10 mouse cellular contexts compared by ENCODE assay signal in genomic region chr11:119545281-119545680, GRCm38 (mm10). TPM values are rescaled to one million over a fixed set of nuclear protein-coding genes. Genes with fewer than 3 reads are reported as not detected.
DNase-seq lines count a peak whose midpoint lies in the region; ATAC-seq and TF ChIP-seq lines count a peak whose summit lies in the region.
"Had no signal": no experiment of that assay in that cellular context is flagged by ENCODE, and none has a peak within 500 bp of the region (broad histone marks: within the 10 kb centered on the region; RNA-seq: fewer than 3 reads in every experiment).

No protein-coding gene starts in this region.

- H3K9ac ChIP-seq in limb, embryonic 14.5 days (ENCODE audit: low read depth, low read length, severe bottlenecking): no peak overlapping the region
- H3K9ac ChIP-seq in forebrain, postnatal 0 days: no peak overlapping the region; the same call in 1 of the 2 replicates
- no peak overlapping the region for H3K9ac ChIP-seq in midbrain, embryonic 12.5 days (replicated peaks)

- TF ChIP-seq POLR2A in limb, embryonic 14.5 days (IDR thresholded peaks at IDR 0.05; ENCODE audit: borderline replicate concordance, extremely low read depth, insufficient read depth, insufficient read length): no peak
- no peak for TF ChIP-seq POLR2A in olfactory bulb, adult 2 months (IDR thresholded peaks at IDR 0.05; ENCODE audit: insufficient read depth, low read depth, low read length)

- no peak for ATAC-seq in limb, embryonic 14.5 days (ENCODE audit: low FRiP score, low read depth)
- no peak for ATAC-seq in forebrain, postnatal 0 days
- ATAC-seq in midbrain, embryonic 12.5 days (ENCODE audit: low FRiP score, low read depth): no peak

- no peaks in the 10 kb centered on the region for H3K9me3 ChIP-seq in limb, embryonic 14.5 days (ENCODE audit: control insufficient read depth, low read length)
- H3K9me3 ChIP-seq in limb, embryonic 10.5 days (replicated peaks): no peaks in the 10 kb centered on the region
- H3K9me3 ChIP-seq in forebrain, postnatal 0 days (ENCODE audit: low read length): no peaks in the 10 kb centered on the region
- no peaks in the 10 kb centered on the region for H3K9me3 ChIP-seq in midbrain, embryonic 12.5 days

- H3K4me2 ChIP-seq in limb, embryonic 14.5 days (replicated peaks; ENCODE audit: low read depth, low read length, severe bottlenecking): no peak overlapping the region
- H3K4me2 ChIP-seq in forebrain, postnatal 0 days (ENCODE audit: low read depth): peak overlapping the region; percentile 99
- H3K4me2 ChIP-seq in midbrain, embryonic 12.5 days (replicated peaks): peak overlapping the region; percentile 97
- H3K4me2 ChIP-seq: liver, embryonic 11.5 days had no signal

- WGBS in limb, embryonic 14.5 days: 35% methylated on average over 3 of the region's 3 CpGs
- 51% methylated on average over 3 of the region's 3 CpGs for WGBS in limb, embryonic 10.5 days
- WGBS in forebrain, postnatal 0 days: 61% methylated on average over 3 of the region's 3 CpGs
- 54% methylated on average over 3 of the region's 3 CpGs for WGBS in midbrain, embryonic 12.5 days
- WGBS in olfactory bulb, adult 2 months: 81% methylated on average over 3 of the region's 3 CpGs

- no peak overlapping the region for H3K27ac ChIP-seq in limb, embryonic 14.5 days (replicated peaks; ENCODE audit: low read depth, low read length)
- H3K27ac ChIP-seq in limb, embryonic 10.5 days: no peak overlapping the region
- no peak overlapping the region for H3K27ac ChIP-seq in forebrain, postnatal 0 days (ENCODE audit: low read depth, low read length)
- no peak overlapping the region for H3K27ac ChIP-seq in midbrain, embryonic 12.5 days (replicated peaks)
- no peak overlapping the region for H3K27ac ChIP-seq in olfactory bulb, adult 2 months (ENCODE audit: insufficient read depth, low read depth, low read length)

- H3K4me3 ChIP-seq in limb, embryonic 14.5 days (replicated peaks; ENCODE audit: low read length): 0 out of 2 replicates have a peak overlapping the region, but pooled peaks have one; percentile 1
- no peak overlapping the region for H3K4me3 ChIP-seq in limb, embryonic 10.5 days
- H3K4me3 ChIP-seq in forebrain, postnatal 0 days (ENCODE audit: low read depth, low read length): peak overlapping the region; percentile 65; the same call in 1 of the 2 replicates
- H3K4me3 ChIP-seq in midbrain, embryonic 12.5 days: peak overlapping the region; percentile 62
- H3K4me3 ChIP-seq in olfactory bulb, adult 2 months (ENCODE audit: insufficient read depth, low read depth, low read length): peak overlapping the region; percentile 24

- no peaks in the 10 kb centered on the region for H3K36me3 ChIP-seq in limb, embryonic 14.5 days (ENCODE audit: control insufficient read depth, insufficient read depth, low read length)
- no peaks in the 10 kb centered on the region for H3K36me3 ChIP-seq in limb, embryonic 10.5 days
- no peaks in the 10 kb centered on the region for H3K36me3 ChIP-seq in forebrain, postnatal 0 days (ENCODE audit: insufficient read depth)
- no peaks in the 10 kb centered on the region for H3K36me3 ChIP-seq in midbrain, embryonic 12.5 days

- peaks cover 70% of the 10 kb centered on the region for H3K27me3 ChIP-seq in limb, embryonic 14.5 days (ENCODE audit: control insufficient read depth, insufficient read depth, low read length)
- H3K27me3 ChIP-seq in limb, embryonic 10.5 days (ENCODE audit: low read depth, poor library complexity, severe bottlenecking): peaks cover 100% of the 10 kb centered on the region
- H3K27me3 ChIP-seq in forebrain, postnatal 0 days (ENCODE audit: insufficient read depth, low read length): peaks cover 9% of the 10 kb centered on the region; the same call in 1 of the 2 replicates
- H3K27me3 ChIP-seq in midbrain, embryonic 12.5 days: peaks cover 100% of the 10 kb centered on the region

- peaks cover 20% of the 10 kb centered on the region for H3K4me1 ChIP-seq in limb, embryonic 14.5 days (ENCODE audit: control insufficient read depth, insufficient read depth, low read length)
- H3K4me1 ChIP-seq in limb, embryonic 10.5 days: peaks cover 44% of the 10 kb centered on the region
- H3K4me1 ChIP-seq in forebrain, postnatal 0 days (ENCODE audit: insufficient read depth): peaks cover 26% of the 10 kb centered on the region
- peaks cover 40% of the 10 kb centered on the region for H3K4me1 ChIP-seq in midbrain, embryonic 12.5 days
- peaks cover 48% of the 10 kb centered on the region for H3K4me1 ChIP-seq in olfactory bulb, adult 2 months (ENCODE audit: control insufficient read depth, insufficient read depth, low read length)

- DNase-seq in limb, embryonic 14.5 days (ENCODE audit: low spot score): no peak
- DNase-seq in limb, embryonic 10.5 days (ENCODE audit: low spot score): no peak
- DNase-seq in forebrain, postnatal 0 days: no peak
- DNase-seq in spleen, postnatal 10 days (ENCODE audit: low spot score in 2 of 2): no peak
- DNase-seq in natural killer cell, adult 2 months (ENCODE audit: low spot score in 2 of 2): no peak
- DNase-seq: kidney, postnatal 10 days; lung, postnatal 10 days had no signal

- TF ChIP-seq CTCF in forebrain, postnatal 0 days (IDR thresholded peaks at IDR 0.05; ENCODE audit: low read depth): no peak
- no peak for TF ChIP-seq CTCF in olfactory bulb, adult 2 months (IDR thresholded peaks at IDR 0.05; ENCODE audit: insufficient read depth, low read depth, low read length)

RNA-seq across cellular contexts. Expression of gene Nptx1, which starts 2.3 kb away (rescaled TPM):
- 2.2 and 2.5 TPM in 2 replicates for polyA plus RNA-seq in limb, embryonic 14.5 days (2012; rRNA removed)
- 1.4 and 1.6 TPM in 2 replicates for polyA plus RNA-seq in limb, embryonic 14.5 days (2014; fragmentation: Nextera tagmentation; extraction: Ambion mirVana)
- polyA plus RNA-seq in limb, embryonic 10.5 days (2016; fragmentation: Nextera tagmentation; extraction: Ambion mirVana): 0.25 and 0.36 TPM in 2 replicates
- 10.0 and 14.2 TPM in 2 replicates for total RNA-seq in forebrain, postnatal 0 days (2014; rRNA removed)
- 5.1 and 6.9 TPM in 2 replicates for polyA plus RNA-seq in forebrain, postnatal 0 days (2015; fragmentation: Nextera tagmentation; extraction: Ambion mirVana)
- polyA plus RNA-seq in midbrain, embryonic 12.5 days (2016; fragmentation: Nextera tagmentation; extraction: Ambion mirVana): 5.9 and 6.2 TPM in 2 replicates
- polyA plus RNA-seq in olfactory bulb, adult 2 months (2012; ENCODE audit: insufficient read depth, insufficient read length, low replicate concordance, missing spikeins): not detected in 2 replicates

RNA-seq across cellular contexts. Expression of gene Endov, which starts 54.1 kb away (rescaled TPM):
- polyA plus RNA-seq in limb, embryonic 14.5 days (2012; rRNA removed): 29.3 and 32.9 TPM in 2 replicates
- 12.0 and 14.9 TPM in 2 replicates for polyA plus RNA-seq in limb, embryonic 14.5 days (2014; fragmentation: Nextera tagmentation; extraction: Ambion mirVana)
- polyA plus RNA-seq in limb, embryonic 10.5 days (2016; fragmentation: Nextera tagmentation; extraction: Ambion mirVana): 22.7 and 27.2 TPM in 2 replicates
- 35.6 and 42.8 TPM in 2 replicates for total RNA-seq in forebrain, postnatal 0 days (2014; rRNA removed)
- polyA plus RNA-seq in forebrain, postnatal 0 days (2015; fragmentation: Nextera tagmentation; extraction: Ambion mirVana): 15.2 and 16.9 TPM in 2 replicates
- 24.9 and 25.1 TPM in 2 replicates for polyA plus RNA-seq in midbrain, embryonic 12.5 days (2016; fragmentation: Nextera tagmentation; extraction: Ambion mirVana)
- not detected in 2 replicates for polyA plus RNA-seq in olfactory bulb, adult 2 months (2012; ENCODE audit: insufficient read depth, insufficient read length, low replicate concordance, missing spikeins)

RNA-seq across cellular contexts. Expression of gene Rptor, which starts 57.4 kb away (rescaled TPM):
- 24.3 and 31.3 TPM in 2 replicates for polyA plus RNA-seq in limb, embryonic 14.5 days (2012; rRNA removed)
- 13.7 and 14.6 TPM in 2 replicates for polyA plus RNA-seq in limb, embryonic 14.5 days (2014; fragmentation: Nextera tagmentation; extraction: Ambion mirVana)
- polyA plus RNA-seq in limb, embryonic 10.5 days (2016; fragmentation: Nextera tagmentation; extraction: Ambion mirVana): 17.4 and 17.9 TPM in 2 replicates
- 38.4 and 46.7 TPM in 2 replicates for total RNA-seq in forebrain, postnatal 0 days (2014; rRNA removed)
- polyA plus RNA-seq in forebrain, postnatal 0 days (2015; fragmentation: Nextera tagmentation; extraction: Ambion mirVana): 5.0 and 8.0 TPM in 2 replicates
- 18.3 and 19.0 TPM in 2 replicates for polyA plus RNA-seq in midbrain, embryonic 12.5 days (2016; fragmentation: Nextera tagmentation; extraction: Ambion mirVana)
- polyA plus RNA-seq in olfactory bulb, adult 2 months (2012; ENCODE audit: insufficient read depth, insufficient read length, low replicate concordance, missing spikeins): 61.2 TPM in 1 of 2 replicates, not detected in the other
